Mouse (Mus musculus) CH12.LX (cell line): ENCODE results near the gene Gal3st2.
"Not testable (repeated sequence)": the region's sequence is repeated elsewhere in the genome, so short reads cannot be mapped to it uniquely, and the experiment has no call there.

Source experiments
- CHD2 ChIP-seq: IDR thresholded peaks from 2 replicates; pipeline ENCODE4 v1.6.1; 2011; ENCODE audit warnings: low read length, improper control_type of control experiment
- CTCF ChIP-seq, 2 experiments: IDR thresholded peaks in 1 of 2; conservative IDR thresholded peaks in 1 of 2; 2 replicates each; pipeline ENCODE4 v1.5.1; 2011 to 2012; ENCODE audit warnings: low read depth in 2 of 2, low read length in 2 of 2, improper control_type of control experiment in 1 of 2, inconsistent platforms in 1 of 2, mild to moderate bottlenecking in 1 of 2, moderate library complexity in 1 of 2
- ELF1 ChIP-seq: IDR thresholded peaks from 2 replicates; pipeline ENCODE4 v1.6.1; 2014; ENCODE audit warnings: low read depth, mild to moderate bottlenecking, inconsistent platforms, low read length, improper control_type of control experiment
- EP300 ChIP-seq: IDR thresholded peaks from 2 replicates; pipeline ENCODE4 v1.6.1; 2011; ENCODE audit warnings: low read length, improper control_type of control experiment
- KAT2A ChIP-seq: IDR thresholded peaks from 2 replicates; pipeline ENCODE4 v1.6.1; 2012; ENCODE audit warnings: low read length, improper control_type of control experiment, inconsistent platforms; ENCODE audit not compliant: insufficient replicate concordance
- MAX ChIP-seq: IDR thresholded peaks from 2 replicates; pipeline ENCODE4 v1.6.1; 2011; ENCODE audit warnings: low read length, improper control_type of control experiment
- MEF2A ChIP-seq: IDR thresholded peaks from 2 replicates; pipeline ENCODE4 v1.6.1; 2014; ENCODE audit warnings: low read depth, mild to moderate bottlenecking, inconsistent platforms, low read length, improper control_type of control experiment, borderline replicate concordance
- TBP ChIP-seq: conservative IDR thresholded peaks from 2 replicates; pipeline ENCODE4 v1.6.1; 2011; ENCODE audit warnings: low read depth, low read length, improper control_type of control experiment
- TCF12 ChIP-seq: IDR thresholded peaks from 2 replicates; pipeline ENCODE4 v1.6.1; 2014; ENCODE audit warnings: low read depth, mild to moderate bottlenecking, inconsistent platforms, low read length, improper control_type of control experiment
- UBTF ChIP-seq: IDR thresholded peaks from 2 replicates; pipeline ENCODE4 v1.6.1; 2012; ENCODE audit warnings: low read depth, mild to moderate bottlenecking, inconsistent platforms, low read length, improper control_type of control experiment, moderate library complexity
- USF1 ChIP-seq: IDR thresholded peaks from 2 replicates; pipeline ENCODE4 v1.6.1; 2014; ENCODE audit warnings: low read depth, mild to moderate bottlenecking, inconsistent platforms, low read length, improper control_type of control experiment
- USF2 ChIP-seq: conservative IDR thresholded peaks from 2 replicates; pipeline ENCODE4 v1.6.1; 2011; ENCODE audit warnings: low read depth, low read length, improper control_type of control experiment

DNA sequence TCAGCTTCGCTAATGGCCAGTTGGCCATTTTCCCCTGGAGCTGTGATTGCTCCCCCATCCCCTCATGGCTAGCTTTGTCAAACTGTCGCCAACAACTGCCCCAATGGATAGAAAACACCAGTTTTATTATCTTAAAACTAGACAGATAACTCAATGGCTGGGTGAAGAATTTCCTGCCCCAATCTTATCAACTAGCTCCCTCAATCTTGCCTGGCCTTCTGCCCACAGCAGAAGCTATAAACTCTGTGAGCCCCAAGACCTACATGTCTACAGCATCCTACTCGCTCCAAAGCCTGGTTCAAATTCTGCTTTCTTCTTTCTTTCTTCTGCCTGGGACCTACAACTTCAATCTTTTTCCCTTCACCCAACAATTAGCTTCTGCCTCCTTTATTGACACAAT, 56.1 kb downstream of the Gal3st2 start:
- not testable (repeated sequence) for TF ChIP-seq MAX; CTCF (conservative IDR thresholded peaks at IDR 0.05 in 1 of 2, IDR thresholded peaks at IDR 0.05 in 1 of 2; ENCODE audit: low read depth in 2 of 2, low read length in 2 of 2); UBTF; KAT2A; TBP; CHD2; EP300; TCF12; ELF1; USF1; MEF2A; USF2
